Mouse (Mus musculus) adrenal gland, postnatal 36 days (tissue): ENCODE measurements at regions not wholly inside any gene's neighbourhood (a gene's known extent, or its start where the extent isn't known, plus 50 kb on each side); places are given as distances from the start of the nearest gene placed in this dataset.
A peak's percentile ranks its signal among the peaks of the same experiment; 100 is the strongest.

ENCODE experiments used
- DNase-seq, 2 experiments: peaks; one replicate each; pipeline ENCODE4 v3.0.0; 2021; ENCODE audit warnings: mixed read lengths in 1 of 2

DNA sequence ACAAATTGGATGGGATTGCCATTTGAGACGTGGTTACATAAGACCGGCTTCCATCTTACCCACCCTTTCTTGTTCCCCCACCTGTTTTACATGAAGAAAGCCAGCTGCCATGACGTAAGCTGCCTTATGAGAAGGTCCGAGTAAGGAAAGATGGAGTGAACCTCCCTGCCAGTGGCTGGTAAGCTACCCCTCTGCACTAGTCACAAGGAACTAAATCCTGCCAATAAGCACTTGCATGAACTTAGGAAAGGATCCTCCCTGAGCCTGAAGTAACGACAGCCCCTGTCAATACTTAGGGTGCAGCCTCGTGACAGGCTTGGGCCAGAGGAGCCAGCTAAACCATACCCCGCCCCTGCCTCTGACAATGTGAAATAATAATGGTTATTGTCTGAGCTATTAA lies 62.8 kb upstream of the Gm47985 start:
- DNase-seq = no peak

GRCm38 (mm10) chr1:151121686-151122085 lies 60.7 kb upstream of the Gm47985 start:
- DNase-seq = no peak

- DNase-seq = no peak
These were observed 58.4 kb upstream of the Gm47985 start for GRCm38 (mm10) chr1:151123964-151124363.

- no peak for DNase-seq
These were observed 57.2 kb upstream of the Gm47985 start for GRCm38 (mm10) chr1:151125028-151125659.

- no peak for DNase-seq
These were observed 56.4 kb upstream of the Gm47985 start for GRCm38 (mm10) chr1:151125764-151126485.

DNA sequence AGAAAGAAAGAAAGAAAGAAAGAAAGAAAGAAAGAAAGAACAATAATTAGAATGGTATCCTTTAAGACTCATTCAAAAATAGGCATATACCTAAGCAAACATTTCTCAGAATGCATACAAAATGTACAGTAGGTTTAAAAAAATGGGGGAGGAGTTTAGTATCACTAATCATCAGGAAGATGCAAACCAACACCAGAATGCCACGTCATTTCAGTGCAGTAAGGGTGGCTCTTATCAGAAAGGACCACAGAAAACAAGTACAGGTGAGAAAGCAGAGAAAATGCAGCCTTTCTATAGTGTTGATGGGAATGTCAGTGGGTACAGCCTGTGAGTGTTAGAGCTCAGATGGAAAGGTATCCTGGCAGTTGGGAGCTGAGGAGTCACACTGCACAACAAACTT lies 55.6 kb upstream of the Gm47985 start:
- no peak for DNase-seq

GRCm38 (mm10) chr1:151128005-151128404 lies 54.3 kb upstream of the Gm47985 start:
- peak in 1 of 2 experiments; percentile 15 for DNase-seq

DNA sequence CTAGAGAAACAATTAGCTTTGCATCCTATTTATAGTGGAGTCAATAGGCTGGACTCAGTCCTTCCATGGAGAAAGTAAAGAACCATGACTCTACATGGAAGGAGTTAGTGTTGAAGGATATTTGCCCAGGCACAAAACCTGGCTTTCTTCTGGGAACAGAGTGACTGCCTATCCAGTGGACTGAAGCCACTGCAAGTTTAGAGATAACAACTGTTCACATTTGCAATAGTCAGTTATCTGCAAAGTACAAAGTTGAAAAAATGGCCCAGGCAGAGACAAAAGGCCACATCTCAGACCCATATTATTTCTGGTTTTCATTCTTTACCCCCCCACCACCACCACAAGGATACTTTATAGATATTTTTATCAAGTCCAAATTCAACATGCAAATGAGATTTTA lies 53.4 kb upstream of the Gm47985 start:
- DNase-seq = no peak

GRCm38 (mm10) chr1:151130036-151130435 lies 52.3 kb upstream of the Gm47985 start:
- DNase-seq = no peak

DNA sequence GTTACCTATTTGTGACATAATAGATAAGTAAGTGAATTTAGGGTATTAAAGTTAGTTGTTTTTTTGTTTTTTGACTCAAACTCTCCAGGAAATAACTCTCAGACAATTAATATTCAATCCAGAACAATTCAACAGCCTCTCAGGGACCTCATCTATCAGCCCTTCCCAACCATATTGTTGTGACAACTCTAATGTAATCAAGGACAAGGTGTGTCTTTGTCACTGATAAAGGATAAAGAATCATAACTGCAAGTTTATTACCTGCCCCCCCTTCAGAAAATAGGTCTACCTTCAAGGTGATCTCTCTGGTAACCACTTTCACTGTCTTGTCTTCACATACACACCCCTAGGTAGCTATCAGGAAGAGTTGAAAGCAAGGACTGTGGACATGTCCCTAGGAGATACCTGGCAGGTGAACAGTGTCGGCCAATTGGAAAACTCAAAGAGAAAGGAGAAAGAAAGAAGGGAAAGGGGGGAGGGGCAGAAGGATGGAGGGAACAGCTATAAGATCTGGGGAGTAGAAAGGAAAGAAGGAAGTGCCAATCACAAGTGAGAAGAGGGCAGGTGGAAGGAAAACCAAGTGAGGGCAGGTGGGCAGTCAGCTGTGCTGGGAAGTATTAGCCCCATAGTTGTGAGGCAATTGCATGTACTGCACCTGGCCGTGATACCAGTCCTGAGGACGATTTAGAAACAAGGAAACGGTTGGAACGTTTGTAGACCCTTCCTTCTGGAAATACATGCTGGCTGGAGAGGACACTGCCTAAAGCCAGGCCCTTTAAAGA lies 51.3 kb upstream of the Gm47985 start:
- DNase-seq = no peak

DNA sequence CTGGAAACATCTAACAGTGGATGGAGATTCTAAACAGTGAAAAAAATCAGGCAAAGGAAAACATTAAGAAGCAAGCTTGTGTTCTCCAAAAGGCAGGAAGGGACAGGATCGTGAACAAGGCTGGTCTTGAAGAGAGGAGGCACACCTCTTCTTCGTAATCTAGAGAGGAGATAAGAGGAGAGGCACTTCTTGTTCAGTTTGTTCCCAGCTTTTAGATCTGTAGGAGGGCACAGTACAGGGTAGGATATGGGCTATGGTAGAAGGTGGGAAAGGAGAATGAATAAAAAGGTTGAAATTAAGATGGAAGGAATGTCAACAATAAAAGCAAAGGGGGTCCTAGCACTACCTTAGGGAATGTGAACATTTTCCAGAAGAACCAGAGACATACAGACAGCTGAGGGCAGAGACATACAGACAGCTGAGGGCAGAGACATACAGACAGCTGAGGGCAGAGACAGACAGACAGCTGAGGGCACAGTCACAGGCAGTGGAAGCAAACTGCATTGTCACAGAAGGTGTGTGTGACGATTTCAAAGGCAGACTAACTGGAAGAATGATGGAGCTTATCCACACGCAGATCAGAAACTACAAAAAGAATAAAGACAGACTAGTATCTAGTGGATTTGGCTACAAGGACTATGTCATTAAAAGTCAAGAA lies 50.6 kb upstream of the Gm47985 start:
- DNase-seq = no peak
